Mouse (Mus musculus) kidney, embryonic 14.5 days (tissue): ENCODE data around the gene Prkn. TPM values are rescaled to one million over a fixed set of nuclear protein-coding genes. Genes with fewer than 3 reads are reported as not detected.

Experiments used
- ATAC-seq: fragments of 200-750 bp; cut with Nextera tagmentation; 2 replicates; pipeline ENCODE4 v1.8.0; 2017; ENCODE audit warnings: moderate number of reproducible peaks, mild to moderate bottlenecking, moderate TSS enrichment, moderate library complexity; ENCODE audit not compliant: low FRiP score, low TSS enrichment
- H3K27ac ChIP-seq: fragments of 300-500 bp; sonication (generic); 2 replicates; pipeline ENCODE4 v1.5.1; 2014; ENCODE audit warnings: low read depth, mild to moderate bottlenecking, low read length, moderate library complexity, mixed read lengths
- H3K27me3 ChIP-seq: fragments of 300-500 bp; sonication (generic); 2 replicates; pipeline ENCODE4 v1.6.1; 2014; ENCODE audit warnings: mild to moderate bottlenecking, low read length; ENCODE audit not compliant: control insufficient read depth, insufficient read depth
- H3K36me3 ChIP-seq: fragments of 300-500 bp; sonication (generic); 2 replicates; pipeline ENCODE4 v1.6.1; 2014; ENCODE audit warnings: low read length, mixed read lengths; ENCODE audit not compliant: control insufficient read depth, insufficient read depth
- H3K4me1 ChIP-seq: fragments of 300-500 bp; sonication (generic); 2 replicates; pipeline ENCODE4 v1.6.1; 2014; ENCODE audit warnings: low read length, mixed read lengths; ENCODE audit not compliant: control insufficient read depth, insufficient read depth
- H3K4me2 ChIP-seq: fragments of 300-500 bp; sonication (generic); replicated peaks from 2 replicates; pipeline ENCODE4 v1.6.1; 2014; ENCODE audit warnings: low read depth, mild to moderate bottlenecking, low read length
- H3K4me3 ChIP-seq: fragments of 300-500 bp; sonication (generic); 2 replicates; pipeline ENCODE4 v1.5.1; 2014; ENCODE audit warnings: mild to moderate bottlenecking, low read length
- H3K9ac ChIP-seq: fragments of 300-500 bp; sonication (generic); 2 replicates; pipeline ENCODE4 v1.6.1; 2014; ENCODE audit warnings: low read depth, mild to moderate bottlenecking, low read length, moderate library complexity
- H3K9me3 ChIP-seq: fragments of 300-500 bp; sonication (generic); 2 replicates; pipeline ENCODE4 v1.6.1; 2016; ENCODE audit warnings: low read length; ENCODE audit not compliant: control insufficient read depth
- WGBS: fragments of 180-500 bp; shearing (Covaris S2); extraction: QIAGEN DNeasy Blood & Tissue Kit; methylation state at CpG from one replicate; pipeline ENCODE4 v1.1.7; 2014; 5-methylcytosine and 5-hydroxymethylcytosine counted together
- polyA plus RNA-seq: library from polyadenylated mRNA; unstranded; fragments of >200 nt; fragmentation: Nextera tagmentation; extraction: Ambion mirVana; gene quantifications from 2 replicates; pipeline ENCODE4 v1.2.1, GENCODE M21; 2014

The Prkn gene
- polyA plus RNA-seq, 1 experiment from 2014 or later = 2.2 TPM

GRCm38 (mm10) chr17:11565681-11566080 is 725.5 kb downstream of the Prkn start:
- no peak for ATAC-seq
- no peak overlapping the region for H3K9ac ChIP-seq
- no peaks in the 10 kb centered on the region for H3K27me3 ChIP-seq
- H3K4me1 ChIP-seq = no peaks in the 10 kb centered on the region
- H3K27ac ChIP-seq = no peak overlapping the region
- 78% methylated on average over 6 of the region's 6 CpGs for whole genome bisulfite sequencing
- H3K9me3 ChIP-seq = no peaks in the 10 kb centered on the region
- H3K4me2 ChIP-seq = no peak overlapping the region
- no peaks in the 10 kb centered on the region for H3K36me3 ChIP-seq
- no peak overlapping the region for H3K4me3 ChIP-seq

DNA sequence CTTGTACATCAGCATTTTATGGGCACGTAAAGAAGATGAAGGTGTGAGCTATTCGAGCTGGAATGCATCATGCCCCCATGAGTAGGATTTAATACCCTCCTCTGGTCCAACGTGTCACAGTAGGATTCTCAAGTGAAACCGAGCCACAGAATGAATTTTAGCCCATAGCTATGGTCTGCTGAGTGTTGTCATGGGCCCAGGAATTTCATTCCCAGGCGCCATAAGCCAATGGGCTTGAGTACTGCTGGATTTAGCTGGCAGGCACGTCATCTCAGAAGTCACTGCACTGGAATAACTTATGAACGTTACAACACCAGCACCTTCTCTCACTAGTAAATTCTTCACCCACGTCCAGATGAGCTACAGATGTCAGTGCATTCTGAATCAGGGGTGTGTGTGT is 730.2 kb downstream of the Prkn start:
- no peaks in the 10 kb centered on the region for H3K9me3 ChIP-seq
- no peaks in the 10 kb centered on the region for H3K4me1 ChIP-seq
- H3K27ac ChIP-seq = no peak overlapping the region
- no peaks in the 10 kb centered on the region for H3K27me3 ChIP-seq
- H3K4me3 ChIP-seq = no peak overlapping the region
- no peaks in the 10 kb centered on the region for H3K36me3 ChIP-seq
- no peak overlapping the region for H3K4me2 ChIP-seq
- ATAC-seq = no peak
- WGBS = 50% methylated on average over 8 of the region's 8 CpGs
- H3K9ac ChIP-seq = no peak overlapping the region

GRCm38 (mm10) chr17:11573666-11574065 is 733.5 kb downstream of the Prkn start:
- WGBS = 92% methylated on average over 9 of the region's 9 CpGs
- H3K36me3 ChIP-seq = no peaks in the 10 kb centered on the region
- H3K9me3 ChIP-seq = no peaks in the 10 kb centered on the region
- H3K9ac ChIP-seq = no peak overlapping the region
- H3K4me3 ChIP-seq = no peak overlapping the region
- no peaks in the 10 kb centered on the region for H3K27me3 ChIP-seq
- ATAC-seq = no peak
- H3K4me1 ChIP-seq = no peaks in the 10 kb centered on the region
- H3K4me2 ChIP-seq = no peak overlapping the region
- no peak overlapping the region for H3K27ac ChIP-seq

GRCm38 (mm10) chr17:11585491-11585890 is 745.3 kb downstream of the Prkn start:
- H3K27me3 ChIP-seq = no peaks in the 10 kb centered on the region
- no peak overlapping the region for H3K27ac ChIP-seq
- ATAC-seq = no peak
- no peak overlapping the region for H3K4me2 ChIP-seq
- no peak overlapping the region for H3K9ac ChIP-seq
- H3K36me3 ChIP-seq = no peaks in the 10 kb centered on the region
- H3K9me3 ChIP-seq = no peaks in the 10 kb centered on the region
- H3K4me3 ChIP-seq = no peak overlapping the region
- H3K4me1 ChIP-seq = no peaks in the 10 kb centered on the region
- WGBS = 85% methylated on average over 4 of the region's 4 CpGs

GRCm38 (mm10) chr17:11607931-11608330 is 767.7 kb downstream of the Prkn start:
- Histone ChIP-seq H3K36me3 (no peaks in the 10 kb centered on the region), H3K9ac (no peak overlapping the region), H3K9me3 (0 out of 2 replicates have a peak, but pooled peaks cover under 1% of the 10 kb centered on the region), H3K4me1 (no peaks in the 10 kb centered on the region; the same call in 1 of the 2 replicates), H3K27ac (no peak overlapping the region), H3K4me3 (no peak overlapping the region), H3K27me3 (no peaks in the 10 kb centered on the region), H3K4me2 (no peak overlapping the region)
- ATAC-seq = no peak
- WGBS = 95% methylated on average over 5 of the region's 5 CpGs

DNA sequence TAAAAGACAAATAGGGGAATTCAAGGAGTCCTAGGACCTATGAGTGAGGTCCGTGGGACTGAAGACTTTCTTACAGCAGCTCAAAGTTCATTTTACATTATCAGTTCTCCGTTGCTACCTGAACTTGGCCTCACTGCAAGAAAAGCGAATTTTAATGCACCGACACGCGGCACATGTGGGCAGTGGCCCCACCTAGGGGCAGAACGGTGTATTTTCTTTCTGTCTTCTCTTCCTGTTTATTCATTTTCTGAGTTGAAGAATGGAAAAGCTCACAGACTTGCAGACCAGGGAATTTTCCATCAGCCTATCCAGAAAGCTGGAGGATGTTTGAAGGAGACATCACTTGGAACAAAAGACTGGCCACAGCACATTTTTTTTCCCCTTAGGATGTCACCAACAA is 771.3 kb downstream of the Prkn start:
- no peak overlapping the region for H3K9ac ChIP-seq
- H3K4me3 ChIP-seq = no peak overlapping the region
- no peaks in the 10 kb centered on the region; the same call in 1 of the 2 replicates for H3K4me1 ChIP-seq
- no peak for ATAC-seq
- no peaks in the 10 kb centered on the region for H3K27me3 ChIP-seq
- 15% methylated on average over 7 of the region's 7 CpGs for WGBS
- H3K9me3 ChIP-seq = no peaks in the 10 kb centered on the region
- no peak overlapping the region for H3K27ac ChIP-seq
- no peaks in the 10 kb centered on the region for H3K36me3 ChIP-seq
- no peak overlapping the region for H3K4me2 ChIP-seq

DNA sequence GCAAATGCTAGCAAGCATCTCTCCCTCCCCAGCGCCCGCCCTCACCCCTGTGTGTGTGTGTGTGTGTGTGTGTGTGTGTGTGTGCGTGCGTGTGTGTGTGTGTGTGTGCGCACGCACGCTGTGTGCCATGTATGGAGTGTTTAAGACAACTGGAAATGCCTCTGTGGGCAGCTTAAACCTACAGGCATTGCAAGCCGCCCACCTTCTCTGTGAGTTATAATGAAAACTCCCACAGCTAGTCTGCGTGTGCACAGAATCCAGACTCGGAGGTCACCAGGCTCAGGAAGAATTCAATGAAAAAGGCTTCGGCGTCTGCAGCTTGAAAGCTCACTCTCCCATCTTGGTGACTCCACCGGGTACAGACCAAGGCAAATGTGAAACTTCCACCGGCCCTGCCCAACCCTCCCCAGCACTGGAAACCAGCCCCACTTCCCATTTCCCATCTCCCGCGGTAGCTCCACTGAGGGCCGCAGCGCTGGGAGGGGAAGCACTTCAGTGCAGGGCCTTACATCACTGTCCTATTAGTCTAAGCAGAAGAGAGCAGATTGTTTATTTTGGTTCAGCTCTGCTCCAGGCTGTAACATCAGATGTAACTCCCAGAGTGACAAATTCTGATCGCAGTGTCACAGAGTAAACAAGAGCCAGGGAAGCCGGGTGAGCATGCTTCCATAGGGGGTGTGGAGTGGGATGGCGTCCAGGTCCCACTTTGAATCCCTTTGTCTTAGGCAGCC is 772.8 kb downstream of the Prkn start:
- Histone ChIP-seq H3K9me3 (no peaks in the 10 kb centered on the region), H3K4me3 (no peak overlapping the region), H3K4me2 (peak overlapping the region; percentile 25), H3K27ac (no peak overlapping the region), H3K4me1 (no peaks in the 10 kb centered on the region; the same call in 1 of the 2 replicates), H3K36me3 (no peaks in the 10 kb centered on the region), H3K9ac (no peak overlapping the region), H3K27me3 (no peaks in the 10 kb centered on the region)
- ATAC-seq = peak; percentile 43; the same call in 1 of the 2 replicates
- WGBS = 43% methylated on average over 21 of the region's 21 CpGs

DNA sequence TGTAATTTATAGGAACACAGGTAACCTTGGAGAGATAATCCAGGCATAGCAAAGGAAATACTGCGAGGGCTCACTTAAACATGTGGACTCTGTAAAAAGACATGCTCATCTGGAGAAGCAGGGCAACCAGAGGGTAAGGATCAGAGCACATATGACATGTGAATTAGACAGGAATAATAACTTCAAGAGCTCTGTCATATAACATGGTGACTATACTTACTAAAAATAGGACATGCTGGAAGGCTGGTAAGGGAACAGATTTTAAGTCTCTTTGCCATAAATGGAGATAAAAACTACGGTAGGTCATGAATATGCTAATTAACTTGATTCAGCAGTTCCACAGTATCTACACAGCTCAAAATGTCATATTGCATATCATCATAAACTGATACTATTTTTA is 777.4 kb downstream of the Prkn start:
- H3K36me3 ChIP-seq = no peaks in the 10 kb centered on the region
- H3K4me1 ChIP-seq = no peaks in the 10 kb centered on the region; the same call in 1 of the 2 replicates
- no peak overlapping the region for H3K9ac ChIP-seq
- no peak overlapping the region for H3K4me3 ChIP-seq
- H3K4me2 ChIP-seq = no peak overlapping the region
- no peak overlapping the region for H3K27ac ChIP-seq
- no peak for ATAC-seq
- WGBS = 82% methylated on average over 2 of the region's 2 CpGs
- no peaks in the 10 kb centered on the region for H3K9me3 ChIP-seq
- H3K27me3 ChIP-seq = no peaks in the 10 kb centered on the region

DNA sequence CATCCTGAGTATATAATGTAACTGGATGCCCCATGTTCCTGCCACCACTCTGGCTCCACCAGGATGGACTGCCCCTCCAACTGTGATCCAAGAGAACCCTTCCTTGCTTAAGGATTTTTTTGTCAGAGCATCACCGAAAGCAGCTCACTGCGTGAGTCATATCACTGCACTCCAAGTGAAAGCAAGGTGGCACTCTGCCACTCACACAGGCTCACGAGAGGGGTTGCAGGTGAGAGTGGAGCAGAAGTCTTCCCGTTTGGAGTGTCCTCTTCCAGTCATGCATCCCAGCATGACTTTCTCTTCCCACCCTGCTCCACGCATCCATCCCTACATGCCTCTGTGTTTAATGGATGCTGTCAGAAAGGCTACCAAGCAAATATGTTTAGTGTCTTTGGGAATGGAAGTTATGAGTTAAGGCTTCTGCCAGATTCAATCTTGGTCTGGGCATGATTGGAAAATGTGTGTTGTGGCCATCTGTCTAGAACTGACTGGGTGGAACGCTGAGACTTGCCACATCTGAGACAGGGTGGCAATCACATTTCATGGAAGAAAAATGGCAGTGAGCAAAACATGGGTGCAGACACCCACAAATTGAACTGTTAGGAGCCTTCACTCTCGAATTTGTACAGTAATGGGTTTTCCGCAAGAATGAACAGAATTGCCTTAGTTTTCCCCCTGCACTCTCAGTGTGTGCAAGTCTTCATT is 778.9 kb downstream of the Prkn start:
- ATAC-seq = no peak
- Histone ChIP-seq H3K9ac (no peak overlapping the region), H3K4me1 (no peaks in the 10 kb centered on the region), H3K4me2 (no peak overlapping the region), H3K27me3 (no peaks in the 10 kb centered on the region), H3K4me3 (no peak overlapping the region), H3K36me3 (no peaks in the 10 kb centered on the region), H3K27ac (no peak overlapping the region), H3K9me3 (no peaks in the 10 kb centered on the region)
- 81% methylated on average over 8 of the region's 8 CpGs for WGBS
